Mouse (Mus musculus) kidney, adult 8-10 months (tissue): ENCODE measurements around the gene Fscn1.

Experiments
- DNase-seq, 2 experiments: peaks; one replicate each; pipeline ENCODE4 v3.0.0; 2022

The Fscn1 gene

GRCm38 (mm10) chr5:142959576-142960556 lies at the start of gene Fscn1:
Fscn1 (plus strand) TSS chr5:142960343.
- DNase-seq, result peak; percentile 41 to 69

GRCm38 (mm10) chr5:142911629-142912028 lies 48.5 kb upstream of the Fscn1 start:
- no peak for DNase-seq

GRCm38 (mm10) chr5:142912320-142912719 lies 47.8 kb upstream of the Fscn1 start:
- no peak for DNase-seq

- no peak for DNase-seq
Measured at GRCm38 (mm10) chr5:142912739-142913138, 47.4 kb upstream of the Fscn1 start.

GRCm38 (mm10) chr5:142915231-142915630 lies 44.9 kb upstream of the Fscn1 start:
- DNase-seq, result no peak

GRCm38 (mm10) chr5:142916593-142916992 lies 43.5 kb upstream of the Fscn1 start:
- no peak for DNase-seq

GRCm38 (mm10) chr5:142917402-142917801 lies 42.7 kb upstream of the Fscn1 start:
- DNase-seq, result no peak

- DNase-seq, result peak; percentile 60 to 73
Measured at GRCm38 (mm10) chr5:142920311-142921073, 39.7 kb upstream of the Fscn1 start.

- DNase-seq, result no peak
Measured at GRCm38 (mm10) chr5:142921074-142921459, 39.1 kb upstream of the Fscn1 start.

- DNase-seq, result no peak
Measured at GRCm38 (mm10) chr5:142922251-142922650, 37.9 kb upstream of the Fscn1 start.

- DNase-seq, result no peak
Measured at GRCm38 (mm10) chr5:142923781-142924180, 36.4 kb upstream of the Fscn1 start.

GRCm38 (mm10) chr5:142924336-142924959 lies 35.7 kb upstream of the Fscn1 start:
- DNase-seq, result peak in 1 of 2 experiments; percentile 16

GRCm38 (mm10) chr5:142926204-142926939 lies 33.8 kb upstream of the Fscn1 start:
- peak; percentile 41 to 47 for DNase-seq

GRCm38 (mm10) chr5:142926940-142927228 lies 33.3 kb upstream of the Fscn1 start:
- DNase-seq, result no peak

- no peak for DNase-seq
Measured at GRCm38 (mm10) chr5:142927341-142927930, 32.7 kb upstream of the Fscn1 start.

- peak; percentile 67 to 76 for DNase-seq
Measured at GRCm38 (mm10) chr5:142928749-142929399, 31.3 kb upstream of the Fscn1 start.

GRCm38 (mm10) chr5:142929400-142929752 lies 30.8 kb upstream of the Fscn1 start:
- DNase-seq, result no peak

- peak in 1 of 2 experiments; percentile 11 for DNase-seq
Measured at GRCm38 (mm10) chr5:142931241-142931745, 28.9 kb upstream of the Fscn1 start.

- DNase-seq, result peak; percentile 87
Measured at GRCm38 (mm10) chr5:142932084-142932685, 28.0 kb upstream of the Fscn1 start.

- no peak for DNase-seq
Measured at GRCm38 (mm10) chr5:142932731-142933130, 27.4 kb upstream of the Fscn1 start.
